Mouse (Mus musculus) 416B (cell line): ENCODE measurements around the gene Recql5.

ENCODE experiments used
- DNase-seq: peaks from one replicate; pipeline ENCODE4 v3.0.0; 2011; ENCODE audit warnings: low read depth

Recql5 gene

GRCm38 (mm10) chr11:115939690-115940329, 6.5 kb upstream of the Recql5 start:
- peak; percentile 86 for DNase-seq

GRCm38 (mm10) chr11:115933747-115934110, 452 bp upstream of the Recql5 start:
- DNase-seq = no peak

- DNase-seq = no peak
Observed at GRCm38 (mm10) chr11:115931235-115931634, 2.0 kb downstream of the Recql5 start.

- DNase-seq = no peak
Observed at GRCm38 (mm10) chr11:115929818-115930217, 3.5 kb downstream of the Recql5 start.

DNA sequence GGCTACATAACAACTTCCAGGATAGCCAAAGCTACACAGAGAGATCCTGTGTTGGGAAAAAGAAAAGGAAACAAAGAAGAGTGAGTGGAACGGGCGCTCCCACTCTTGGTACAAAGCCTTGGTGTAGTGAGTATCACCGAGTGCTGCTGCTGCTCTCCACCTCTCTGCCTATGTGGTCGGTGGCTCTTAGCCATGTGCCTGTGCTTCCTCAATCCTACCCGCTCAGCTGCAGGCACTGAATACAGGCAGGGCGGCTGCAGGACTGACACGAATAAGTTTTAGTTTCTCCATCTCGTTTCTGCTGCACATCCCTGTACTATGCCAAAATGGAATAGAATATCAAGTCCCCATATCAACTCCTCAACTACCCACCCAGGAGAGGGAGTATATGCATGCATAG, 4.2 kb downstream of the Recql5 start:
- no peak for DNase-seq

- no peak for DNase-seq
Observed at GRCm38 (mm10) chr11:115921986-115922385, 11.3 kb downstream of the Recql5 start.

DNA sequence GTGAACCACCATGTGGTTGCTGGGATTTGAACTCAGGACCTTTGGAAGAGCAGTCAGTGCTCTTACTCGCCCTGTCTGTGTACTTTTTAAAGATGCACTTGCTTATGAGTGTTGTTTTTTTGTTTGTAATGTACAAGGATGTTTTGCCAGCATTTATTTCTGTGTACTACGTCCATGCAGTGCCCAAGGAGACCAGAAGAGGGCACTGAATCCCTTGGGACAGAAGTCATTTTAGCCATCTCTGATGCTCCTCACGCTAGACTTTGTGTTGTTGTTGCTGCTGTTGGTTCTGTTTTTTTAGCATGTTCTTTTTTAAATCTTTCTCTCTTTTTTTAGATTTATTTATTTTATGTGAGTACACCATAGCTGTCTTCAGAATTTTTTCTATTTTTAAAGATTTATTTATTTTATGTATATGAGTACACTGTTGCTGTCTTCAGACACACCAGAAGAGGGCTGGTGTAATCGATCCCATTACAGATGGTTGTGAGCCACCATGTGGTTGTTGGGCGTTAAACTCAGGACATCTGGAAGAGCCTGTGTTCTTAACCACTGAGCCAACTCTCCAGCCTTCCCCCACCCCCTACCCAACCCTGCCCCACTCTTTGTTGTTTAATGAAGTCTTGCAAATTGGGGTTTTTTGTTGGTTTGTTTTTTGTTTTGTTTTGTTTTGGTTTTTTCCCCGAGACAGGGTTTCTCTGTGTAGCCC, 13.0 kb downstream of the Recql5 start:
- DNase-seq = peak; percentile 80

- DNase-seq = no peak
Observed at GRCm38 (mm10) chr11:115919073-115919472, 14.2 kb downstream of the Recql5 start.

GRCm38 (mm10) chr11:115918637-115919036, 14.6 kb downstream of the Recql5 start:
- DNase-seq = no peak

DNA sequence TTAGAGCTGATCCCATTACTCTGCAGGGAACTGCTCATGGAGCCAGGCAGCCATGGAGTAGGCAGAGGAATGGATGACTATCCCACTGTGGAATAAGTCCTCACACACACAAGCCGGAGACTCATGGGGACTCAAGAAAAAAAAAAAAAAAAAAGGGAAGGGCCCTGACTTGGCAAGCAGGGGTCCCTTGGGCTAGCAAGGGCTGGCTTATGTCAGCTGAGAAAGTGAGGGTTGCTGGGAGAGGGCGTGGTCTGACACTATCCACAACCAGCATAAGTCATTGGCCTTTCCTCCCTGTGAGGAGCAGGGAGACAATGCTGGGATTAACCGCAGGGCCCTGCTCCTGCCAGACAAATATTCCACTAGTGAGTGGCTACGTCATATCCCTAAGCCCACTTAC, 16.7 kb downstream of the Recql5 start:
- no peak for DNase-seq

- DNase-seq = peak; percentile 51
Observed at GRCm38 (mm10) chr11:115911632-115912376, 21.5 kb downstream of the Recql5 start, which contains the start of gene Smim6. Smim6 (plus strand) TSS chr11:115912017.

DNA sequence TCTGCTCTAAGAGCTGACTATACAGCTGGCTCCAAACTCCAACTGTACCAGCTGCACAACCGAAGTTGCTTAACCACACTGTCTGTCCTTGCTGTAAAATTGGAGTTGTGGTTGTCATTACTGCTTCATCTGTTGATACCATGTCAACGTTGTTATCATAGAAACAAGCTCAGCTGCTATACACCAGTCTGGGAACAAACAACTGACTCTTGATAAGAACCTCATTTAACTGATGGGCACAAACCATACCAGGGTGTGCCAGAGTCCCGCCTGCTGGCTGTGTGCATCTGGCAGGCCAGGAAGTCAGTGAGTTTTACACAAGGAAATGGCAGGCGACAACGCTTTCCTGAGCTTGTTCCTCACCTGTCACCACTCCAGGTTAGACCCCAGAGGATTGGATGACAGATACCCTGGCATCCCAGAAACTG, 22.1 kb downstream of the Recql5 start:
- peak; percentile 24 for DNase-seq

DNA sequence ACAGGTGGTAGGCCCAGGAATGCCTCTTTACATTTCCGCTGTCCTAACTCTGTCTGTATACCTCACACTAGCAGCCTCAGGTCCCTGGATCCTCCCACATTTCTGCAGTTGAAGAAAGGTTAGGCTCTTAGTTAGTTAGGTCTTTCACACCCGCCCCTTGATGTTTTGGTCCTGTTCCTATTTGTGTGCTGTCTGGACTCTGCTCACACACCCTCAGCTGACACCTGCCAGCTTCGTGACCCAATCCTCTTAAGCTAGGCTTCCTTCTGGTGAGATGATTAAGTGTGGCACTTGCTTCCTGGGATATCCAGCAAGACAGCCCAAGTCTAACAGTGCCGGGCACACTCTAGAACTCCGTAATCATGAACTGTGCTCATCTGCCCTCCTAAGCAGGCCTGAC, 26.8 kb downstream of the Recql5 start:
- DNase-seq = no peak

DNA sequence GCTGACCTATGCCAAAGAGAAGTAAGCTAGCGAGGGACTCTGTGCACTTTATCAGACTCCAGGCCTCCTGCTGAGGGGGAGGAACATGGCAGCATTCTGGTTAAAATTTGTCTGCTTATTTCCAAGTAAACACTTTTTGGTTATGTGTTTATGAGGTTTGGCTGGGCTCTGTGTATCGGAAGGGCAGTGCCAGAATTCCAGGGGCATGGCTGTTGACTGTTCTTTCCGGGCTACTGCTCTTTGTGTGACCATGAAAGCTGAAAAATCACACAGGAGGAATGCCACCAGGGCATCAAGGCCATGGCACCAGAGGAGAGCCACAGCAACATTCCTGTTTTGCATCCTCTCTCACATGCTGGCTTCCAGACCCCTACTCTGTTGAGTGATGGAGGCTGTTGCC, 27.2 kb downstream of the Recql5 start:
- DNase-seq = no peak

DNA sequence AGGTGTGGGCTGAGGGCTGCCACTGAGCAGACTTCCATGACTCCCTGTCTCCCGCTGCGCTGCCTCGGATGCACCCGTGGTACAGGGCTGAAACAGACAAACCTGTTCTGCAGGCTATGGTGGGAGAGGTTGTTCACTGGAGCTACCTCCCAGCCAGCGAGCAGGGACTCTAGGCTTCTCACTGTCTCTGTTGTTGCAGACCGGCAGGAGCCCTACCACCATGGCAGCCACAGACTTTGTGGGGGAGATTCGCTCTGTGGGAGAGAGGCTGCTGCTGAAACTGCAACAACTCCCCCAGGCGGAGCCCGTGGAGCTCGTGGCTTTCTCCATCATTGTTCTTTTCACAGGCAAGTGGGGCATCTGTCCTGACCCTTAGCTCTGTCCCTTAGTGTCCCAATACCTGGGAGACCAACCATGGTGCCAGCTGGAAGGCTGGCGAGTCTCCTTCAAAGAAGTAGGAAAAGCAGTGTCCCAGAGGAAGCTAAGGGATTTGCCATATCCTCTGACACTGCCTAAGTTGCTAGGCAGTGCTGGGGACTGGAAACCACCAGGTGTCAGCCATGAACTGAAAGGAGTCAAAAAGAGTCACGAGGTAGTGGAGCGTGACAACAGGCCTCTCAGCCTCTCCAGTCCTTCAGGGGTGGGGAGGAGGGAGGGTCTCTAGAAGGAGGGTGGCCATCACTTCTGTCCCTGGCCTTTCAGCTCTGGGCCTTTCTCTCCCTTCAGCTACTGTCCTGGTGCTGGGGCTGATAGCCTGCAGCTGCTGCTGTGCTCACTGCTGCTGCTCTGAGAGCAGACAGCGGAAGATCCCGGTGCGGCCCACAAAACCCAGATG, 28.1 kb downstream of the Recql5 start:
- DNase-seq = no peak

GRCm38 (mm10) chr11:115904231-115904955, 28.9 kb downstream of the Recql5 start:
- no peak for DNase-seq

DNA sequence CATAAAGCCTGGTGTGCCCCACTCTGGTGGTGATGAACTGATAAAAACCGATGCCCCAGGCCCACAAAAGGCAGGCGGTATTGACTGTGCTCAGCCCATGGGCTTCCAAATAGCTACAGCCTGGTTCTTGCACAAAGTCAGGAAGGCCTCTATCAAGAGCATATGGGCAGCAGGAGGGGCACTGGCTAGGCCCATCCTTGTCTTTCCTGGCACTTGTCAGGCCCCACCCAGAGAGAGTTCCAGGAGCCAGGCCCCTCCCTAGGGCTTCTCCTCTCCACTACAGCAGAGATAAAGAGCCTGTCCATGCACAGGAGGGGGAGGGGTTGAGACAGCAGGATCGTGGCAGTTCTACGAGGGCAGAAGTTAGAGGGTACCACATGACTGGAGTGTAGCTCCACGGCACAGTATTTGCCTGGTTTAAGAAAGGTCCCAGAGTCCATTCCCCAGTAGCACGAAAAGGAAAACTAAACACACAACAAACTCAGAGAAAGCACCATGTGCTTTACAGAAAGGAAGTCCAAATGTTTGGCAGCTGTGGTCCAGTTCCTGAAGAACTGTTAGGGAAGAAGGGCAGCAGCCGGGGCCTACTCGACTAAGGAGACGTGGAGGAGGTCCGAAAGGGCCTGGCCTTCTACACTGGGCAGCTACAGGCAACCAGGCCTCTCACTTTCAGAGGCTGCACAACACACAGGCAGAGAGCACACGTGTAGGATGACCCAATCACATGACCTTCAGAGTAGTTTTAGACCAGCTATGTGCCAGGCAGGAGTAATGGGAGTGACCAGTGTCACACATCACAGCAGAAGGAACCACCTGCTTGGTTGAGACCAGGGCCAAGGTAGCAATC, 29.7 kb downstream of the Recql5 start:
- DNase-seq = no peak

- DNase-seq = peak; percentile 77
Observed at GRCm38 (mm10) chr11:115902831-115903230, 30.4 kb downstream of the Recql5 start.

DNA sequence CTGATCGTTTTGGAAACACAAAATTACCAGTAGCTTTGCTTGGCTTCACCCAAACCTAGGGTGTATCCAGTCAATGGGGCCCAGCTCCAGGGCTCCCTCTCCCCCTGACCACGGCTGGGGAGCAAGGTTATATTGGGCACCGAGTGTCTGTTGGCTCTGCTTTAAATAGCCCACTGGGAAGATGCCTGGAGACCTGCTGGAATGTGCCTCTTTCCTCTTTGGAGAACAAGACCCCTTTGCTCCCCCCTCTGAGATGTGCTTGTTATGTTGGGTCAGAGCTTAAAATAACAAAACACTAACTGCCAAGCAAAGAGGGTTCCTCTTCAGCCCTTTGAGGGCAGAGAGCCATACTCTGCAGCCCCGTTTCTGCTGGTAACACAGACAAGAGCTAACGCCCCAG, 31.1 kb downstream of the Recql5 start:
- DNase-seq = no peak

DNA sequence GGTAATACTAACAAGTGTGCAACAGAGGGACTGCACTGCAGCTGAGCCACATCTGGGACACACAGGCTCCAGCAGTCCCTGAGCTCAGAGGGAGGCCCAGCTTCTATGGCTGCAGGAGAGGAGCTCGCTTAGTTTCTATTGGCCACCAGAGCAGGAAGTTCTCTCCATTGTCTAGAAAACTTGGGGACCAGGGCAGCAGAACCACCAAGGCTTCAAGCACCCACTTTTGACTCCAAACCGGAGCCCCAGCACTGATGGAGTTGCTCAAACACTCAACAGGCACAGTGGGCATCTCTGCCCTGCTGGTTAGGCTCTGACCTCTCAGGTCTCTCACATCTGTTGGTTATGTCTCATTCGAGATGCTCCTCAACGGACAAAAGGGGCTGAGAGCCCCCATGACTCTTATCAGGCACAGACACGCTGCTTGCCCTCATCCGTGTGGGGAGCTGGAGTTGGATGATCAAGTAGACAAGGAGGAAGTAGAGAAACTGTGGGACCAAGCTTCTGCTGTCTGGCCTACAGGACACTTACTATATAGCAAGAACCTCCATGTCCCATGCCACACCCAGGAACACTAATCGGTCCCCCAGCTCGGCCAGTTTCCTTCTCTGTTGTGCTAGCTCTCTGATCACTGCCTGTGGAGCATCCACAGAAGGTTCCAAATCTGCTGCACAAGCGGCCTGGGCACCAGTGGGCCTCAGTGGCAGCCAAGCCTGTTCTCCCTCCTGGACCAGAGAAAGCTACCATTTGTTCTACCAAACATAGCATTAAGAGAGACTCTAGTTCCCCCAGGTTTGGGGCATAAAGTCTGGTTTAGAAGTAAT, 31.7 kb downstream of the Recql5 start:
- DNase-seq = peak; percentile 23
